In genomic region chr17:27971496-27971895, GRCm38 (mm10) we compare ENCODE assay signal across 8 mouse cellular contexts.
DNase-seq lines count a peak whose midpoint lies in the region; ATAC-seq and TF ChIP-seq lines count a peak whose summit lies in the region.

No protein-coding gene starts in this region.

- ATAC-seq in hindbrain, postnatal 0 days = no peak
- ATAC-seq in hindbrain, embryonic 14.5 days (ENCODE audit: low FRiP score) = no peak
- peak; percentile 30; the same call in 1 of the 2 replicates for ATAC-seq in heart, embryonic 16.5 days (replicated peaks; ENCODE audit: extremely low read depth, insufficient read depth, low FRiP score)
- no peak for ATAC-seq in megakaryocyte, adult 5-6 weeks (ENCODE audit: poor library complexity, severe bottlenecking)
- no peak for ATAC-seq in hindbrain, embryonic 16.5 days

- TF ChIP-seq CTCF in hindbrain, postnatal 0 days (IDR thresholded peaks at IDR 0.05; ENCODE audit: low read depth) = no peak

- no peaks in the 10 kb centered on the region for H3K27me3 ChIP-seq in hindbrain, postnatal 0 days (ENCODE audit: insufficient read depth, low read length)
- H3K27me3 ChIP-seq in hindbrain, embryonic 14.5 days (ENCODE audit: control insufficient read depth, insufficient read depth, low read length) = no peaks in the 10 kb centered on the region
- H3K27me3 ChIP-seq in heart, embryonic 16.5 days (ENCODE audit: control insufficient read depth, insufficient read depth, low read length) = no peaks in the 10 kb centered on the region
- H3K27me3 ChIP-seq in hindbrain, embryonic 16.5 days (replicated peaks; ENCODE audit: control insufficient read depth, insufficient read depth, low read length) = no peaks in the 10 kb centered on the region

- no peak overlapping the region for H3K4me2 ChIP-seq in hindbrain, postnatal 0 days (ENCODE audit: low read depth, low read length)
- H3K4me2 ChIP-seq in hindbrain, embryonic 14.5 days (replicated peaks) = no peak overlapping the region
- no peak overlapping the region for H3K4me2 ChIP-seq in heart, embryonic 16.5 days (ENCODE audit: low read depth, low read length)
- H3K4me2 ChIP-seq in hindbrain, embryonic 16.5 days (ENCODE audit: low read length) = no peak overlapping the region

- H3K27ac ChIP-seq in hindbrain, postnatal 0 days = no peak overlapping the region
- H3K27ac ChIP-seq in hindbrain, embryonic 14.5 days = no peak overlapping the region
- H3K27ac ChIP-seq in heart, embryonic 16.5 days (ENCODE audit: low read length) = peak overlapping the region; percentile 75
- no peak overlapping the region for H3K27ac ChIP-seq in hindbrain, embryonic 16.5 days (ENCODE audit: low read depth, low read length)

- H3K36me3 ChIP-seq in hindbrain, postnatal 0 days (ENCODE audit: insufficient read depth, low read length) = 0 out of 2 replicates have a peak, but pooled peaks cover under 1% of the 10 kb centered on the region
- peaks cover 16% of the 10 kb centered on the region for H3K36me3 ChIP-seq in hindbrain, embryonic 14.5 days (replicated peaks; ENCODE audit: control insufficient read depth, insufficient read depth)
- H3K36me3 ChIP-seq in heart, embryonic 16.5 days (ENCODE audit: control insufficient read depth, insufficient read depth) = no peaks in the 10 kb centered on the region
- H3K36me3 ChIP-seq in hindbrain, embryonic 16.5 days (ENCODE audit: control insufficient read depth, insufficient read depth, low read length) = 0 out of 2 replicates have a peak, but pooled peaks cover 3% of the 10 kb centered on the region

- no peak overlapping the region for H3K4me3 ChIP-seq in hindbrain, postnatal 0 days (ENCODE audit: low read length)
- no peak overlapping the region for H3K4me3 ChIP-seq in hindbrain, embryonic 14.5 days (replicated peaks; ENCODE audit: low read length)
- no peak overlapping the region for H3K4me3 ChIP-seq in heart, embryonic 16.5 days (ENCODE audit: low read length)
- H3K4me3 ChIP-seq in hindbrain, embryonic 16.5 days (ENCODE audit: low read length) = no peak overlapping the region

- no peaks in the 10 kb centered on the region for H3K9me3 ChIP-seq in hindbrain, postnatal 0 days (ENCODE audit: low read length)
- no peaks in the 10 kb centered on the region for H3K9me3 ChIP-seq in hindbrain, embryonic 14.5 days (ENCODE audit: control insufficient read depth, low read length)
- H3K9me3 ChIP-seq in heart, embryonic 16.5 days (replicated peaks; ENCODE audit: control insufficient read depth, low read length) = no peaks in the 10 kb centered on the region
- no peaks in the 10 kb centered on the region for H3K9me3 ChIP-seq in hindbrain, embryonic 16.5 days (ENCODE audit: control insufficient read depth, low read length)

- WGBS in hindbrain, postnatal 0 days = 83% methylated on average over 9 of the region's 9 CpGs
- 89% methylated on average over 9 of the region's 9 CpGs for WGBS in hindbrain, embryonic 14.5 days
- 54% methylated on average over 9 of the region's 9 CpGs for WGBS in heart, embryonic 16.5 days
- WGBS in hindbrain, embryonic 16.5 days = 85% methylated on average over 9 of the region's 9 CpGs

- no peaks in the 10 kb centered on the region; the same call in 1 of the 2 replicates for H3K4me1 ChIP-seq in hindbrain, postnatal 0 days (ENCODE audit: insufficient read depth, low read length)
- H3K4me1 ChIP-seq in hindbrain, embryonic 14.5 days (replicated peaks; ENCODE audit: control insufficient read depth, insufficient read depth, low read length) = 0 out of 2 replicates have a peak, but pooled peaks cover 4% of the 10 kb centered on the region
- H3K4me1 ChIP-seq in heart, embryonic 16.5 days (ENCODE audit: control insufficient read depth, insufficient read depth, low read length) = peaks cover 42% of the 10 kb centered on the region
- H3K4me1 ChIP-seq in hindbrain, embryonic 16.5 days (ENCODE audit: control insufficient read depth, insufficient read depth, low read depth, low read length) = no peaks in the 10 kb centered on the region

- intact Hi-C loops in left cerebral cortex, postnatal 25 days (cut with DNase I) = no loop called here

- peak; percentile 58 for DNase-seq in hindbrain, postnatal 0 days (ENCODE audit: low spot score)
- DNase-seq in hindbrain, embryonic 14.5 days (ENCODE audit: low spot score) = no peak
- peak; percentile 90 to 91 for DNase-seq in cerebellum, postnatal 14 days
- DNase-seq in left cerebral cortex, postnatal 25 days (ENCODE audit: low spot score in 2 of 2) = peak; percentile 52 to 90
- peak; percentile 70 for DNase-seq in right cerebral cortex, postnatal 4 days

- no peak overlapping the region for H3K9ac ChIP-seq in hindbrain, postnatal 0 days (replicated peaks; ENCODE audit: low read length)
- no peak overlapping the region for H3K9ac ChIP-seq in hindbrain, embryonic 14.5 days
- H3K9ac ChIP-seq in heart, embryonic 16.5 days (ENCODE audit: low read length) = no peak overlapping the region
- no peak overlapping the region for H3K9ac ChIP-seq in hindbrain, embryonic 16.5 days (ENCODE audit: low read depth, low read length)
